25 mouse cellular contexts compared by ENCODE assay signal in genomic region chr19:32627631-32628030, GRCm38 (mm10). TPM values are rescaled to one million over a fixed set of nuclear protein-coding genes. Genes with fewer than 3 reads are reported as not detected.
DNase-seq lines count a peak whose midpoint lies in the region; ATAC-seq and TF ChIP-seq lines count a peak whose summit lies in the region.
"Had no signal": no experiment of that assay in that cellular context is flagged by ENCODE, and none has a peak within 500 bp of the region (broad histone marks: within the 10 kb centered on the region; RNA-seq: fewer than 3 reads in every experiment).

No protein-coding gene starts in this region.

- H3K4me2 ChIP-seq in kidney, embryonic 15.5 days: no peak overlapping the region
- H3K4me2 ChIP-seq: forebrain, embryonic 13.5 days; heart, embryonic 13.5 days; hindbrain, embryonic 14.5 days; midbrain, embryonic 12.5 days; stomach, embryonic 15.5 days had no signal

- H3K4me1 ChIP-seq in liver, adult 2 months (ENCODE audit: control insufficient read depth, insufficient read depth, low read length): peaks cover 21% of the 10 kb centered on the region
- peaks cover 6% of the 10 kb centered on the region for H3K4me1 ChIP-seq in kidney, embryonic 15.5 days
- H3K4me1 ChIP-seq: forebrain, embryonic 13.5 days; midbrain, embryonic 12.5 days; stomach, embryonic 15.5 days had no signal

- H3K36me3 ChIP-seq in liver, adult 2 months (ENCODE audit: control insufficient read depth, insufficient read depth, low read length): no peaks in the 10 kb centered on the region
- no peaks in the 10 kb centered on the region for H3K36me3 ChIP-seq in kidney, embryonic 15.5 days
- H3K36me3 ChIP-seq: heart, embryonic 13.5 days; midbrain, embryonic 12.5 days; stomach, embryonic 15.5 days had no signal

- DNase-seq in liver, adult 2 months (ENCODE audit: extremely low read depth, low read depth, low spot score): peak; percentile 66
- DNase-seq in liver: no peak
- DNase-seq in kidney, adult 8-10 months: peak; percentile 48 to 78
- DNase-seq in kidney, postnatal 25 days: peak; percentile 39 to 72
- no peak for DNase-seq in frontal cortex, adult 2 months (ENCODE audit: extremely low spot score in 1 of 2, low spot score in 1 of 2)
- DNase-seq in spleen, postnatal 14 days (ENCODE audit: low spot score in 2 of 2): no peak
- no peak for DNase-seq in cerebellum, adult 8-10 months
- DNase-seq: cerebellum, adult 2 months; cerebellum, postnatal 36 days; gastrocnemius, postnatal 25 days; heart, adult 18-20 months; heart, postnatal 10 days; left cerebral cortex, postnatal 4 days; lung, postnatal 36 days; right cerebral cortex, postnatal 14 days had no signal

- H3K9me3 ChIP-seq in kidney, embryonic 15.5 days (replicated peaks): no peaks in the 10 kb centered on the region
- H3K9me3 ChIP-seq: forebrain, embryonic 13.5 days; heart, embryonic 13.5 days; midbrain, embryonic 12.5 days; stomach, embryonic 15.5 days had no signal

- ATAC-seq in kidney, embryonic 15.5 days (replicated peaks; ENCODE audit: low FRiP score): no peak
- ATAC-seq: activated CD4-positive, CD25-positive, alpha-beta regulatory T cell, adult 4 months; forebrain, embryonic 13.5 days; inflammation-experienced regulatory T-cells, adult 6 months had no signal

- TF ChIP-seq POLR2A in liver, adult 2 months (IDR thresholded peaks at IDR 0.05; ENCODE audit: extremely low read depth, insufficient read depth, low read length): no peak

- no peaks in the 10 kb centered on the region for H3K27me3 ChIP-seq in liver, adult 2 months (ENCODE audit: control insufficient read depth, insufficient read depth, low read length)
- H3K27me3 ChIP-seq in kidney, embryonic 15.5 days: no peaks in the 10 kb centered on the region
- H3K27me3 ChIP-seq: CH12.LX; forebrain, embryonic 13.5 days; heart, embryonic 13.5 days; midbrain, embryonic 12.5 days; stomach, embryonic 15.5 days had no signal

- 17% methylated on average over 4 of the region's 4 CpGs for WGBS in liver, adult 2 months
- WGBS in kidney, embryonic 15.5 days: 72% methylated on average over 4 of the region's 4 CpGs

- no peak overlapping the region for H3K4me3 ChIP-seq in liver, adult 2 months (ENCODE audit: insufficient read depth, low read depth, low read length)
- no peak overlapping the region for H3K4me3 ChIP-seq in kidney, embryonic 15.5 days (replicated peaks)
- H3K4me3 ChIP-seq: forebrain, embryonic 13.5 days; heart, embryonic 13.5 days; midbrain, embryonic 12.5 days; stomach, embryonic 15.5 days had no signal

- peak overlapping the region; percentile 58 for H3K9ac ChIP-seq in liver, adult 2 months (ENCODE audit: low read depth, low read length)
- no peak overlapping the region for H3K9ac ChIP-seq in kidney, embryonic 15.5 days
- H3K9ac ChIP-seq: forebrain, embryonic 13.5 days; heart, embryonic 13.5 days; hindbrain, embryonic 14.5 days; liver, embryonic 14.5 days; midbrain, embryonic 12.5 days; stomach, embryonic 15.5 days had no signal

- H3K27ac ChIP-seq in liver, adult 2 months (replicated peaks; ENCODE audit: insufficient read depth, low read depth, low read length): peak overlapping the region; percentile 94
- peak overlapping the region; percentile 56 for H3K27ac ChIP-seq in kidney, embryonic 15.5 days
- H3K27ac ChIP-seq: forebrain, embryonic 13.5 days; heart, embryonic 13.5 days; hindbrain, embryonic 14.5 days; liver, embryonic 14.5 days; midbrain, embryonic 12.5 days; stomach, embryonic 15.5 days had no signal

- peaks cover 10% of the 10 kb centered on the region; the same call in 1 of the 2 replicates for H3K79me2 ChIP-seq in liver, adult 2 months (ENCODE audit: control insufficient read depth, insufficient read depth, low read length)

- TF ChIP-seq CTCF in liver, adult 2 months (IDR thresholded peaks at IDR 0.05; ENCODE audit: low read depth, low read length): no peak

RNA-seq across cellular contexts. Expression of gene Papss2, which starts 32.0 kb away (rescaled TPM):
- total RNA-seq in liver, adult 2 months (2014; rRNA removed): 211 and 223 TPM in 2 replicates
- polyA plus RNA-seq in liver, adult 2 months (2012; rRNA removed): 75.1 and 86.7 TPM in 2 replicates
- 17.2 and 17.6 TPM in 2 replicates for polyA plus RNA-seq in kidney, embryonic 15.5 days (2015; fragmentation: Nextera tagmentation; extraction: Ambion mirVana)
- 9.6 and 10.0 TPM in 2 replicates for polyA plus RNA-seq in frontal cortex, adult 2 months (2012; rRNA removed)

Comparison
In these comparisons a context has a peak if more than half of its experiments do, and no peak if none do; other contexts are left out.
1. DNase-seq: peak in liver, adult 2 months (single experiment), kidney, adult 8-10 months (2 of 2) and kidney, postnatal 25 days (2 of 2); none in liver (single experiment), frontal cortex, adult 2 months (0 of 2), spleen, postnatal 14 days (0 of 2) and cerebellum, adult 8-10 months (single experiment).